Mouse (Mus musculus): ENCODE data around the gene Gpr153.
"Not testable (repeated sequence)": the region's sequence is repeated elsewhere in the genome, so short reads cannot be mapped to it uniquely, and the experiment has no call there.

Gene Gpr153

GRCm38 (mm10) chr4:152273621-152274236 lies at the start of gene Gpr153:
TSS of gene Gpr153 (plus strand) at chr4:152274232.
- Histone ChIP-seq H3K36me3 (ENCODE audit: control insufficient read depth, insufficient read depth, low read length, poor library complexity, severe bottlenecking) (no peaks in the 10 kb centered on the region), H3K27me3 (ENCODE audit: control insufficient read depth, insufficient read depth, low read length, poor library complexity, severe bottlenecking) (no peaks in the 10 kb centered on the region)
- DNase-seq (ENCODE audit: low read depth, low spot score): no peak

GRCm38 (mm10) chr4:152226901-152227486 lies 47.0 kb upstream of the Gpr153 start:
- DNase-seq (ENCODE audit: low read depth, low spot score): no peak
- no peaks in the 10 kb centered on the region for H3K36me3 ChIP-seq (ENCODE audit: control insufficient read depth, insufficient read depth, low read length, poor library complexity, severe bottlenecking)
- no peaks in the 10 kb centered on the region for H3K27me3 ChIP-seq (ENCODE audit: control insufficient read depth, insufficient read depth, low read length, poor library complexity, severe bottlenecking)

GRCm38 (mm10) chr4:152227749-152228527 lies 46.1 kb upstream of the Gpr153 start:
- H3K27me3 ChIP-seq (ENCODE audit: control insufficient read depth, insufficient read depth, low read length, poor library complexity, severe bottlenecking): no peaks in the 10 kb centered on the region
- DNase-seq (ENCODE audit: low read depth, low spot score): no peak
- H3K36me3 ChIP-seq (ENCODE audit: control insufficient read depth, insufficient read depth, low read length, poor library complexity, severe bottlenecking): no peaks in the 10 kb centered on the region

DNA sequence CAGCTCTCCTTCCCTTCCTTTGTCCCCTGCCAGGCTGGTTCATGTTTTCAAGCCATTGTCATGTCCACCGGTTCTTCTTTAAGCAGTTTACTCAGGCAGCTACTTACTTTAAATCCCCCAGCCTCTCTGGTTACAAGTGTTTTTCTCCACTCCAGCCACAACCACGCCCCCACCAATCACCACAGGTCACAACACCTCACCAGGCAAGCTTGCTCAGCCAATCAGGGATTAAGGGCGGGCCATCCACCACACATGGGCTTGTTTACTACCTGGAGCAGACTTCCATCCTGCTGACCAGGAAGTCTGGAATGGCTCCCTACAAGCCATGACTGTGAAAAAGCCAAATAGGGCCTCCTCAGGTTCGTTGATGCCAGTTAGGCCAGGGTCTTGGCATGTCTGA lies 43.7 kb upstream of the Gpr153 start:
- H3K27me3 ChIP-seq (ENCODE audit: control insufficient read depth, insufficient read depth, low read length, poor library complexity, severe bottlenecking); H3K36me3 ChIP-seq (ENCODE audit: control insufficient read depth, insufficient read depth, low read length, poor library complexity, severe bottlenecking); DNase-seq (ENCODE audit: low read depth, low spot score): not testable (repeated sequence)

DNA sequence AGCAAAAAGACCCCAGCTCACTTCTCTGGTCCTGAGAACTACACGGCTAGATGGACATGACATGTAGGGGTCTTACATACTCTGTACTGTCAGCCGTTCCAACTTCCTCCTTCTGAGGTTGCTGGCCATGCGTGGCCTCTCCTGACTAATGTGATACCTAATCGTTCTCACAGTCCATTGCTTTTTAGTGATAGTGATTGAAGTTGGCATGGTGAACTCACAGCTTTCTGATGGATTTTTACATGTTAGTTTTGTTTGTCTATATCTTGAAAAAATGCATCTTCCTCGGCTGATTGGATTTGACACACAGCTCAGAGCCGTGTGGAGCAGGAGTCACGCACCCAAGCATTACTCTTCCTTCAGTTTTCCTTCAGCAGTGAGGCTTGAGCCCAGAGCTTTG lies 42.7 kb upstream of the Gpr153 start:
- DNase-seq (ENCODE audit: low read depth, low spot score): no peak
- Histone ChIP-seq H3K36me3 (ENCODE audit: control insufficient read depth, insufficient read depth, low read length, poor library complexity, severe bottlenecking) (no peaks in the 10 kb centered on the region), H3K27me3 (ENCODE audit: control insufficient read depth, insufficient read depth, low read length, poor library complexity, severe bottlenecking) (no peaks in the 10 kb centered on the region)

- H3K36me3 ChIP-seq (ENCODE audit: control insufficient read depth, insufficient read depth, low read length, poor library complexity, severe bottlenecking): no peaks in the 10 kb centered on the region
These were observed 41.6 kb upstream of the Gpr153 start for GRCm38 (mm10) chr4:152232411-152232903.

DNA sequence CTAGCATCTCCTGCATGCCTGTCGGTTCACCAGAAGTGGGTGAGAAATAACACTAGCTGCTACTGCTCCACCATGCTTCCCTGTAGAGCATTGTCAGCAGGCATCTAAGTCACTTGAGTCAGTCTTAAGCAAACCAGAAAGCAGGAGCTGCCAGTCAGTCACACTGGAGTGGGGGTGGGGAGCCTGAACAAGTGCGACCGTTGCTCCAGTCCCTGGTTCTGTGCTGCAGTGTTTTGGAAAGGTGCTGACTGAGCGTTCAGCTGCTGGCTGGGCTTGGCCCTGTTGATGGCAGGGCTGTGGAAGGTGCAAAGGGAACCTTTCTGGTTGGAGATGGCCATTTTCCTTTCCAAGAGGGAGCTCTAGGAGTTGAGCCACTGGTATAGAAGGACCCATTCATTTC lies 34.1 kb upstream of the Gpr153 start:
- Histone ChIP-seq H3K27me3 (ENCODE audit: control insufficient read depth, insufficient read depth, low read length, poor library complexity, severe bottlenecking) (no peaks in the 10 kb centered on the region), H3K36me3 (ENCODE audit: control insufficient read depth, insufficient read depth, low read length, poor library complexity, severe bottlenecking) (no peaks in the 10 kb centered on the region)
- no peak for DNase-seq (ENCODE audit: low read depth, low spot score)

More at GRCm38 (mm10) chr4:152232411-152232903, 41.6 kb upstream of the Gpr153 start:
- H3K27me3 ChIP-seq (ENCODE audit: control insufficient read depth, insufficient read depth, low read length, poor library complexity, severe bottlenecking): no peaks in the 10 kb centered on the region
- DNase-seq (ENCODE audit: low read depth, low spot score): no peak

DNA sequence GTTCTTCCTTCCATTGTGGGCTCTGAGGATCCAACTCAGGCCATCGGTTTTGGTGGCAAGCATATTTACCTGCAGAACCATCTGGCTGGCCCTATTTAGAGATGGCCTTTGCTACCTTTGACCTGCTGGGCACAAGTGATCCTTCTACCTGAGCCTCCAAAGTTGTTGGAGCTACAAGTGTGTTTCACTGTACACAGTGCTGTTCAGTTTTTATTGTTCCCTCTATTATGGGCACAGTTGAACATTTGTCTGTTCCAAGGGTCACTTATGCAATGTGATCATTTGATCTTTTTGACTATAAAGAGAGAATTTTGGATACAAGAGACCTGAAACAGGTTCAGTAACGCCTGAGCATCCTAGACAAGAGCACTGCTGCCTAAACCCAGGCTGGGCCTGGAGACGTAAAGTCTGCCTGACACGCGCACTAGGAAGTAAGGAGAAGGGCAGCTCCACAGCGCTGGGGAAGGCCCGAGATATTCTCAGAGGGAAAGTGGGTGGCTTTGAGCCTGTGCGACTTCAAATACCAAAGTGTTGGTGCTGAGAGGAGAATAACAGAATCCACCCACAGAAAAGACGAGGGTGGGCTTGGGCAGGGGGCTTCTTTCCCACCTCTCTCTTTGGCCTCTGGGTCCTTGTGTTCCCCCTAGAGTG lies 30.7 kb upstream of the Gpr153 start:
- Histone ChIP-seq H3K27me3 (ENCODE audit: control insufficient read depth, insufficient read depth, low read length, poor library complexity, severe bottlenecking) (no peaks in the 10 kb centered on the region), H3K36me3 (ENCODE audit: control insufficient read depth, insufficient read depth, low read length, poor library complexity, severe bottlenecking) (no peaks in the 10 kb centered on the region)
- DNase-seq (ENCODE audit: low read depth, low spot score): no peak

DNA sequence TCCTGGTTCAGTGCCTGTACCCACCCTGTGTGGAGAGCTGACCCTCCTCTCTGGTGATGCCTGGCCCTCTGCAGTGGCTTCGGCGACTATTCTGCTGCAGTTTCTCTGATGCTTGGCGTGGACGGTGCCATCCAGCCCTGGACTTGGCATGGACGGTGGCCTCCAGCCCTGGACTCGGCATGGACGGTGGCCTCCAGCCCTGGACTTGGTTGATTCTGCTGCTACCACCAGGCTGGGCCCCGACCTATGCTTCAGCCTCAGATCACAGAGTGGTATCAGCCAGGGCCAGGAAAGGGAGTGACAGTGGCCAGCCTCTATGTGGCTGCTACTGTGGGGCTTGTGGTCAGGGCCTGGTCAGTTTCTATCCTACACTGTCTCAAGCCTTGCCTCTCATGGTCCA lies 30.1 kb upstream of the Gpr153 start:
- DNase-seq (ENCODE audit: low read depth, low spot score): no peak
- Histone ChIP-seq H3K27me3 (ENCODE audit: control insufficient read depth, insufficient read depth, low read length, poor library complexity, severe bottlenecking) (no peaks in the 10 kb centered on the region), H3K36me3 (ENCODE audit: control insufficient read depth, insufficient read depth, low read length, poor library complexity, severe bottlenecking) (no peaks in the 10 kb centered on the region)

GRCm38 (mm10) chr4:152244545-152245522 lies 29.2 kb upstream of the Gpr153 start:
- no peaks in the 10 kb centered on the region for H3K27me3 ChIP-seq (ENCODE audit: control insufficient read depth, insufficient read depth, low read length, poor library complexity, severe bottlenecking)

DNA sequence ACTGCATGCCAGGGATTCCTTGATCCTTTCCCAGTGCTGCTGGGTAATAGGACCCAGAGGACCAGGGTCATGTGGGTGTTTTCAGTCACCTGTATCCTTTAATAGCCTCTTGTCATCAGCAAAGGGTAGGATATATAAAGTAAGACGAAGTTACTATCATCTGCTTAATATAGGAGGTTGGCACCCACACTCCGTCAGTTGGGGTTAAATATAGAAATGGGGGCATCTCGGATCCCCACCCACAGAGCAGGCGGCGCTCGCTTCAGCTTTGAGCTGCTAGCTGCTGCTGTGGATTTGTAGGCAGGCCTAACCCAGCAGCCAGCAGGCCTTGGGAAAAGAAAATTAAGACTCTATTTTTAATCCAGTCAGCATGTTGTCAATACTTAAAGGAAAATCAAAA lies 28.0 kb upstream of the Gpr153 start:
- no peak for DNase-seq (ENCODE audit: low read depth, low spot score)
- no peaks in the 10 kb centered on the region for H3K27me3 ChIP-seq (ENCODE audit: control insufficient read depth, insufficient read depth, low read length, poor library complexity, severe bottlenecking)
- no peaks in the 10 kb centered on the region for H3K36me3 ChIP-seq (ENCODE audit: control insufficient read depth, insufficient read depth, low read length, poor library complexity, severe bottlenecking)

More at GRCm38 (mm10) chr4:152244545-152245522, 29.2 kb upstream of the Gpr153 start:
- H3K36me3 ChIP-seq (ENCODE audit: control insufficient read depth, insufficient read depth, low read length, poor library complexity, severe bottlenecking): no peaks in the 10 kb centered on the region
- no peak for DNase-seq (ENCODE audit: low read depth, low spot score)

- Histone ChIP-seq H3K27me3 (ENCODE audit: control insufficient read depth, insufficient read depth, low read length, poor library complexity, severe bottlenecking) (no peaks in the 10 kb centered on the region), H3K36me3 (ENCODE audit: control insufficient read depth, insufficient read depth, low read length, poor library complexity, severe bottlenecking) (no peaks in the 10 kb centered on the region)
- DNase-seq (ENCODE audit: low read depth, low spot score): no peak
These were observed 26.8 kb upstream of the Gpr153 start for GRCm38 (mm10) chr4:152247195-152247594.

GRCm38 (mm10) chr4:152250615-152251014 lies 23.4 kb upstream of the Gpr153 start:
- Histone ChIP-seq H3K27me3 (ENCODE audit: control insufficient read depth, insufficient read depth, low read length, poor library complexity, severe bottlenecking) (no peaks in the 10 kb centered on the region), H3K36me3 (ENCODE audit: control insufficient read depth, insufficient read depth, low read length, poor library complexity, severe bottlenecking) (no peaks in the 10 kb centered on the region)
- DNase-seq (ENCODE audit: low read depth, low spot score): no peak

- DNase-seq (ENCODE audit: low read depth, low spot score): no peak
- H3K27me3 ChIP-seq (ENCODE audit: control insufficient read depth, insufficient read depth, low read length, poor library complexity, severe bottlenecking): no peaks in the 10 kb centered on the region
- no peaks in the 10 kb centered on the region for H3K36me3 ChIP-seq (ENCODE audit: control insufficient read depth, insufficient read depth, low read length, poor library complexity, severe bottlenecking)
These were observed 20.8 kb upstream of the Gpr153 start for GRCm38 (mm10) chr4:152253183-152253759.

All from splenic B cell, adult 2 months (primary cell).